Mouse (Mus musculus) heart, embryonic 12.5 days (tissue): ENCODE data around the gene Ccdc167. TPM values are rescaled to one million over a fixed set of nuclear protein-coding genes. Genes with fewer than 3 reads are reported as not detected.
A peak's percentile ranks its signal among the peaks of the same experiment; 100 is the strongest.

ENCODE experiments used
- ATAC-seq: fragments of 200-750 bp; cut with Nextera tagmentation; 2 replicates; pipeline ENCODE4 v1.8.0; 2017; ENCODE audit warnings: moderate TSS enrichment, moderate library complexity; ENCODE audit not compliant: insufficient number of reproducible peaks, low FRiP score
- H3K27ac ChIP-seq: fragments of 300-500 bp; sonication (generic); 2 replicates; pipeline ENCODE4 v1.5.1; 2016; ENCODE audit warnings: mild to moderate bottlenecking, moderate library complexity; ENCODE audit not compliant: poor library complexity, severe bottlenecking
- H3K27me3 ChIP-seq: fragments of 300-500 bp; sonication (generic); replicated peaks from 2 replicates; pipeline ENCODE4 v1.6.1; 2016; ENCODE audit warnings: mild to moderate bottlenecking, moderate library complexity
- H3K36me3 ChIP-seq: fragments of 300-500 bp; sonication (generic); 2 replicates; pipeline ENCODE4 v1.6.1; 2016; ENCODE audit warnings: mild to moderate bottlenecking, moderate library complexity
- H3K4me1 ChIP-seq: fragments of 300-500 bp; sonication (generic); replicated peaks from 2 replicates; pipeline ENCODE4 v1.6.1; 2016; ENCODE audit warnings: mild to moderate bottlenecking
- H3K4me2 ChIP-seq: fragments of 300-500 bp; sonication (generic); 2 replicates; pipeline ENCODE4 v1.6.1; 2016; ENCODE audit warnings: mild to moderate bottlenecking, moderate library complexity
- H3K4me3 ChIP-seq: fragments of 300-500 bp; sonication (generic); 2 replicates; pipeline ENCODE4 v1.5.1; 2016; ENCODE audit warnings: mild to moderate bottlenecking
- H3K9ac ChIP-seq: fragments of 300-500 bp; sonication (generic); 2 replicates; pipeline ENCODE4 v1.6.1; 2016; ENCODE audit warnings: mild to moderate bottlenecking, moderate library complexity
- H3K9me3 ChIP-seq: fragments of 300-500 bp; sonication (generic); replicated peaks from 2 replicates; pipeline ENCODE4 v1.6.1; 2016; ENCODE audit warnings: mild to moderate bottlenecking, moderate library complexity
- WGBS: fragments of 180-500 bp; shearing (Covaris S2); methylation state at CpG from one replicate; pipeline ENCODE4 v1.1.7; 2016; 5-methylcytosine and 5-hydroxymethylcytosine counted together
- polyA plus RNA-seq: library from polyadenylated mRNA; unstranded; fragments of >200 nt; fragmentation: Nextera tagmentation; extraction: Ambion mirVana; gene quantifications from 2 replicates; pipeline ENCODE4 v1.2.1, GENCODE M21; 2016

The Ccdc167 gene
- polyA plus RNA-seq, 1 experiment from 2014 or later = 15.8 TPM

GRCm38 (mm10) chr17:29704781-29705180 is 12.1 kb downstream of the Ccdc167 start:
- Histone ChIP-seq H3K27ac (no peak overlapping the region), H3K4me1 (peaks cover 45% of the 10 kb centered on the region), H3K27me3 (no peaks in the 10 kb centered on the region), H3K36me3 (peaks cover 51% of the 10 kb centered on the region), H3K9me3 (no peaks in the 10 kb centered on the region), H3K9ac (no peak overlapping the region), H3K4me3 (no peak overlapping the region), H3K4me2 (no peak overlapping the region)
- peak; percentile 40 for ATAC-seq
- 42% methylated on average over 3 of the region's 3 CpGs for WGBS

GRCm38 (mm10) chr17:29702938-29703710 is 13.7 kb downstream of the Ccdc167 start:
- no peak for ATAC-seq
- H3K27ac ChIP-seq = no peak overlapping the region
- 69% methylated on average over 4 of the region's 4 CpGs for WGBS
- H3K36me3 ChIP-seq = peaks cover 67% of the 10 kb centered on the region
- H3K9ac ChIP-seq = no peak overlapping the region
- H3K4me3 ChIP-seq = no peak overlapping the region
- H3K4me1 ChIP-seq = peaks cover 28% of the 10 kb centered on the region
- no peak overlapping the region for H3K4me2 ChIP-seq
- no peaks in the 10 kb centered on the region for H3K9me3 ChIP-seq
- no peaks in the 10 kb centered on the region for H3K27me3 ChIP-seq

GRCm38 (mm10) chr17:29700573-29700972 is 16.3 kb downstream of the Ccdc167 start:
- Histone ChIP-seq H3K36me3 (peaks cover 89% of the 10 kb centered on the region), H3K9me3 (no peaks in the 10 kb centered on the region), H3K4me2 (no peak overlapping the region), H3K27me3 (no peaks in the 10 kb centered on the region), H3K4me1 (peaks cover 5% of the 10 kb centered on the region; the same call in 1 of the 2 replicates), H3K4me3 (no peak overlapping the region), H3K9ac (no peak overlapping the region), H3K27ac (no peak overlapping the region)
- WGBS = 93% methylated on average over 7 of the region's 7 CpGs
- ATAC-seq = no peak

- peaks cover 2% of the 10 kb centered on the region; the same call in 1 of the 2 replicates for H3K4me1 ChIP-seq
- H3K4me2 ChIP-seq = no peak overlapping the region
- ATAC-seq = no peak
- H3K36me3 ChIP-seq = peaks cover 96% of the 10 kb centered on the region
- no peak overlapping the region for H3K27ac ChIP-seq
- H3K4me3 ChIP-seq = no peak overlapping the region
- no peak overlapping the region for H3K9ac ChIP-seq
- H3K27me3 ChIP-seq = no peaks in the 10 kb centered on the region
- 82% methylated on average over 6 of the region's 6 CpGs for WGBS
- no peaks in the 10 kb centered on the region for H3K9me3 ChIP-seq
Observed at GRCm38 (mm10) chr17:29698421-29698820, 18.4 kb downstream of the Ccdc167 start.

GRCm38 (mm10) chr17:29696940-29697339 is 19.9 kb downstream of the Ccdc167 start:
- WGBS = 96% methylated on average over 8 of the region's 8 CpGs
- Histone ChIP-seq H3K9me3 (no peaks in the 10 kb centered on the region), H3K9ac (no peak overlapping the region), H3K36me3 (peaks cover 86% of the 10 kb centered on the region), H3K27me3 (no peaks in the 10 kb centered on the region), H3K4me2 (no peak overlapping the region), H3K4me1 (no peaks in the 10 kb centered on the region), H3K27ac (no peak overlapping the region), H3K4me3 (no peak overlapping the region)
- no peak for ATAC-seq

GRCm38 (mm10) chr17:29694516-29694915 is 22.3 kb downstream of the Ccdc167 start:
- H3K4me2 ChIP-seq = no peak overlapping the region
- no peaks in the 10 kb centered on the region for H3K9me3 ChIP-seq
- no peaks in the 10 kb centered on the region for H3K4me1 ChIP-seq
- WGBS = 85% methylated on average over 4 of the region's 4 CpGs
- H3K36me3 ChIP-seq = peaks cover 86% of the 10 kb centered on the region
- no peak for ATAC-seq
- no peaks in the 10 kb centered on the region for H3K27me3 ChIP-seq
- H3K27ac ChIP-seq = no peak overlapping the region
- no peak overlapping the region for H3K9ac ChIP-seq
- no peak overlapping the region for H3K4me3 ChIP-seq

GRCm38 (mm10) chr17:29693571-29693970 is 23.3 kb downstream of the Ccdc167 start:
- no peaks in the 10 kb centered on the region for H3K27me3 ChIP-seq
- H3K9me3 ChIP-seq = 0 out of 2 replicates have a peak, but pooled peaks cover 3% of the 10 kb centered on the region
- ATAC-seq = no peak
- peaks cover 3% of the 10 kb centered on the region for H3K4me1 ChIP-seq
- no peak overlapping the region for H3K9ac ChIP-seq
- H3K36me3 ChIP-seq = peaks cover 83% of the 10 kb centered on the region
- 72% methylated on average over 2 of the region's 2 CpGs for WGBS
- H3K4me3 ChIP-seq = no peak overlapping the region
- H3K4me2 ChIP-seq = no peak overlapping the region
- no peak overlapping the region for H3K27ac ChIP-seq

GRCm38 (mm10) chr17:29692827-29693226 is 24.0 kb downstream of the Ccdc167 start:
- no peak overlapping the region for H3K4me2 ChIP-seq
- no peaks in the 10 kb centered on the region for H3K27me3 ChIP-seq
- H3K9ac ChIP-seq = no peak overlapping the region
- H3K4me3 ChIP-seq = no peak overlapping the region
- no peak overlapping the region for H3K27ac ChIP-seq
- peaks cover 82% of the 10 kb centered on the region for H3K36me3 ChIP-seq
- no peak for ATAC-seq
- 87% methylated on average over 2 of the region's 2 CpGs for WGBS
- 0 out of 2 replicates have a peak, but pooled peaks cover 4% of the 10 kb centered on the region for H3K9me3 ChIP-seq
- peaks cover 9% of the 10 kb centered on the region for H3K4me1 ChIP-seq

GRCm38 (mm10) chr17:29690257-29690656 is 26.6 kb downstream of the Ccdc167 start:
- 66% methylated on average over 6 of the region's 6 CpGs for WGBS
- no peaks in the 10 kb centered on the region for H3K27me3 ChIP-seq
- 0 out of 2 replicates have a peak, but pooled peaks cover 4% of the 10 kb centered on the region for H3K9me3 ChIP-seq
- peaks cover 29% of the 10 kb centered on the region for H3K4me1 ChIP-seq
- H3K4me3 ChIP-seq = no peak overlapping the region
- no peak overlapping the region for H3K4me2 ChIP-seq
- H3K36me3 ChIP-seq = peaks cover 84% of the 10 kb centered on the region
- ATAC-seq = no peak
- no peak overlapping the region for H3K9ac ChIP-seq
- no peak overlapping the region for H3K27ac ChIP-seq

GRCm38 (mm10) chr17:29688610-29689009 is 28.2 kb downstream of the Ccdc167 start:
- no peak overlapping the region for H3K9ac ChIP-seq
- no peak overlapping the region for H3K4me3 ChIP-seq
- no peaks in the 10 kb centered on the region for H3K27me3 ChIP-seq
- peaks cover 40% of the 10 kb centered on the region for H3K4me1 ChIP-seq
- H3K9me3 ChIP-seq = 0 out of 2 replicates have a peak, but pooled peaks cover 4% of the 10 kb centered on the region
- H3K36me3 ChIP-seq = peaks cover 83% of the 10 kb centered on the region
- WGBS = 87% methylated on average over 10 of the region's 10 CpGs
- peak overlapping the region; percentile 68 for H3K27ac ChIP-seq
- H3K4me2 ChIP-seq = no peak overlapping the region
- no peak for ATAC-seq

- Histone ChIP-seq H3K4me1 (peaks cover 49% of the 10 kb centered on the region), H3K9ac (no peak overlapping the region), H3K27ac (peak overlapping the region; percentile 88), H3K36me3 (peaks cover 88% of the 10 kb centered on the region), H3K27me3 (no peaks in the 10 kb centered on the region), H3K4me3 (no peak overlapping the region), H3K9me3 (0 out of 2 replicates have a peak, but pooled peaks cover 4% of the 10 kb centered on the region), H3K4me2 (peak overlapping the region; percentile 17; the same call in 1 of the 2 replicates)
- 52% methylated on average over 6 of the region's 6 CpGs for WGBS
- no peak for ATAC-seq
Observed at GRCm38 (mm10) chr17:29687373-29687772, 29.5 kb downstream of the Ccdc167 start.
